Mouse (Mus musculus) liver, embryonic 14.5 days (tissue): ENCODE results near the gene Frmpd1. TPM values are rescaled to one million over a fixed set of nuclear protein-coding genes. Genes with fewer than 3 reads are reported as not detected.

Experiments
- ATAC-seq: fragments of 200-750 bp; cut with Nextera tagmentation; 2 replicates; pipeline ENCODE4 v1.8.0; 2017; ENCODE audit warnings: moderate number of reproducible peaks, mild to moderate bottlenecking, moderate library complexity; ENCODE audit not compliant: insufficient read depth
- DNase-seq, 3 experiments: peaks; one replicate each; pipeline ENCODE4 v3.0.0-alpha.2; 2012 to 2013; ENCODE audit warnings: low read depth in 3 of 3, low spot score in 3 of 3
- H3K27ac ChIP-seq: fragments of 300-500 bp; sonication (generic); 2 replicates; pipeline ENCODE4 v1.5.1; 2014; ENCODE audit warnings: moderate library complexity, mild to moderate bottlenecking, control low read depth, inconsistent platforms
- H3K27me3 ChIP-seq: fragments of 300-500 bp; sonication (generic); 2 replicates; pipeline ENCODE4 v1.6.1; 2014; ENCODE audit warnings: mild to moderate bottlenecking, low read length, moderate library complexity; ENCODE audit not compliant: control insufficient read depth, insufficient read depth
- H3K36me3 ChIP-seq: fragments of 300-500 bp; sonication (generic); replicated peaks from 2 replicates; pipeline ENCODE4 v1.6.1; 2014; ENCODE audit warnings: low read depth; ENCODE audit not compliant: control insufficient read depth, insufficient read depth
- H3K4me1 ChIP-seq, 2 experiments: fragments of 200-500 bp in 1 of 2; fragments of 300-500 bp in 1 of 2; sonication (generic) in 1 of 2; replicated peaks; 2 replicates each; pipeline ENCODE4 v1.6.1; 2012 to 2014; ENCODE audit warnings: antibody characterized with exemption in 1 of 2, inconsistent platforms in 1 of 2, low read length in 1 of 2; ENCODE audit not compliant: control insufficient read depth in 2 of 2, insufficient read depth in 2 of 2
- H3K4me2 ChIP-seq: fragments of 300-500 bp; sonication (generic); 2 replicates; pipeline ENCODE4 v1.6.1; 2014; ENCODE audit warnings: low read depth, mild to moderate bottlenecking, control low read depth, moderate library complexity
- H3K4me3 ChIP-seq, 2 experiments: fragments of 200-500 bp in 1 of 2; fragments of 300-500 bp in 1 of 2; sonication (generic) in 1 of 2; 2 replicates each; pipeline ENCODE4 v1.5.1; 2012 to 2014; ENCODE audit warnings: low read depth in 2 of 2, low read length in 2 of 2, mild to moderate bottlenecking in 2 of 2, control low read depth in 1 of 2, inconsistent platforms in 1 of 2, moderate library complexity in 1 of 2; ENCODE audit not compliant: insufficient read depth in 1 of 2
- H3K9ac ChIP-seq: fragments of 300-500 bp; sonication (generic); replicated peaks from 2 replicates; pipeline ENCODE4 v1.6.1; 2014; ENCODE audit warnings: mild to moderate bottlenecking, control low read depth, moderate library complexity
- H3K9me3 ChIP-seq: fragments of 300-500 bp; sonication (generic); 2 replicates; pipeline ENCODE4 v1.6.1; 2016; ENCODE audit warnings: low read length, mixed read lengths; ENCODE audit not compliant: control insufficient read depth
- CTCF ChIP-seq: IDR thresholded peaks from 2 replicates; pipeline ENCODE4 v1.5.1; 2016; ENCODE audit warnings: antibody characterized with exemption, low read depth, control low read depth
- EP300 ChIP-seq: IDR thresholded peaks from 2 replicates; pipeline ENCODE4 v1.6.1; 2016; ENCODE audit warnings: antibody characterized with exemption, low read depth
- WGBS: fragments of 180-500 bp; shearing (Covaris S2); extraction: QIAGEN DNeasy Blood & Tissue Kit; methylation state at CpG from one replicate; pipeline ENCODE4 v1.1.7; 2014; ENCODE audit not compliant: insufficient replicate concordance; 5-methylcytosine and 5-hydroxymethylcytosine counted together
- polyA plus RNA-seq, 2 experiments: library from polyadenylated mRNA; depleted of rRNA in 1 of 2; stranded (reverse) in 1 of 2; unstranded in 1 of 2; fragments of >200 nt; fragmentation: Nextera tagmentation in 1 of 2; extraction: Ambion mirVana in 1 of 2; gene quantifications; 2 replicates each; pipeline versions ENCODE4 v1.2.1 to v1.2.3; 2012 to 2014

Gene Frmpd1
- polyA plus RNA-seq, 2 experiments: 0.16 to 0.28 TPM

DNA sequence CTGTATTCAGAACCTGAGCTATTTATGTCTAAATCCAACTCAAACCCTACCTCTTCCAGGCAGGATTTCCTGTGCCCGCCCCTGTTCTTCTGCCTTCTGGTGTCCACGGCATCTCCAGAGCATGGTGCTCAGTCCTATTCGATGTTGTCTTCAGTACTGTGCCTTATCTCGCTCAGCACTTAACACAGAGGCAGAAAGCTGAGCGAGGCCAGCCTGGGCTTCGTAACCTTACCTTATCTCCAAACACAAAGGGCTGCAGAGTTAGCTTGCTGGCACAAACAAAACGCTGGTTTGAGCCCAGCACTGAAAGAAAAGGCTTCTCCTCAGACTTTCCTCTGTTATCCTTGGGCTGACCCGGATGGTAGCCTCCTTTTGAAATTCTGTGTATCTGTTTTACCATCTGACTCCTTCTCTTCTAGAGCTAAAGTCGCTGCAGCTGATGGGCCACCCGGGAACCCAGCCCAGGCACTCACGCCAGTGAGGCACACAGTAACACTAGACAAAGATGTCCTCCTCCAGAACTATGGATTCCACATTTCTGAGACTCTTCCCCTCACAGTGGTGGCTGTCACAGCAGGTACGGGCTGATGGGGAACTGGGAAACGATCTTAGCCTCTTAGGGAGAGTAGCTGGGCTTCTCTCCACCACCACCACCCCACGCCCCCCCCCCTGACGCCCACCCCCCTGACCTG lies 58.7 kb downstream of the Frmpd1 start:
- no peaks in the 10 kb centered on the region for H3K9me3 ChIP-seq
- peak; percentile 63 for TF ChIP-seq EP300
- TF ChIP-seq CTCF: no peak
- DNase-seq (peak; percentile 23 to 50 (median 49)), ATAC-seq (peak; percentile 92)
- H3K27me3 ChIP-seq: no peaks in the 10 kb centered on the region
- no peak overlapping the region for H3K27ac ChIP-seq
- H3K4me1 ChIP-seq: peaks cover 2 to 16% of the 10 kb centered on the region in 2 experiments; a peak in 3 of 4 replicates
- H3K9ac ChIP-seq: no peak overlapping the region
- H3K4me3 ChIP-seq: no peak overlapping the region
- WGBS: 13% methylated on average over 15 of the region's 15 CpGs
- no peaks in the 10 kb centered on the region for H3K36me3 ChIP-seq
- peak overlapping the region; percentile 48 for H3K4me2 ChIP-seq

GRCm38 (mm10) chr4:45251265-45251664 lies 66.6 kb downstream of the Frmpd1 start:
- no peaks in the 10 kb centered on the region for H3K36me3 ChIP-seq
- H3K9ac ChIP-seq: no peak overlapping the region
- no peak for ATAC-seq
- DNase-seq: no peak
- WGBS: 81% methylated on average over 8 of the region's 8 CpGs
- TF ChIP-seq CTCF (no peak), EP300 (no peak)
- no peak overlapping the region for H3K27ac ChIP-seq
- H3K4me1 ChIP-seq: no peaks in the 10 kb centered on the region
- no peak overlapping the region for H3K4me2 ChIP-seq
- no peaks in the 10 kb centered on the region for H3K27me3 ChIP-seq
- no peaks in the 10 kb centered on the region for H3K9me3 ChIP-seq
- no peak overlapping the region for H3K4me3 ChIP-seq

- Histone ChIP-seq H3K36me3 (no peaks in the 10 kb centered on the region), H3K4me1 (no peaks in the 10 kb centered on the region), H3K27me3 (no peaks in the 10 kb centered on the region), H3K4me3 (no peak overlapping the region), H3K27ac (no peak overlapping the region), H3K9me3 (no peaks in the 10 kb centered on the region), H3K4me2 (no peak overlapping the region), H3K9ac (no peak overlapping the region)
- ATAC-seq (no peak), DNase-seq (no peak)
- 52% methylated on average over 9 of the region's 9 CpGs for WGBS
- TF ChIP-seq CTCF (no peak), EP300 (no peak)
Observed at GRCm38 (mm10) chr4:45252861-45253262, 68.2 kb downstream of the Frmpd1 start.

DNA sequence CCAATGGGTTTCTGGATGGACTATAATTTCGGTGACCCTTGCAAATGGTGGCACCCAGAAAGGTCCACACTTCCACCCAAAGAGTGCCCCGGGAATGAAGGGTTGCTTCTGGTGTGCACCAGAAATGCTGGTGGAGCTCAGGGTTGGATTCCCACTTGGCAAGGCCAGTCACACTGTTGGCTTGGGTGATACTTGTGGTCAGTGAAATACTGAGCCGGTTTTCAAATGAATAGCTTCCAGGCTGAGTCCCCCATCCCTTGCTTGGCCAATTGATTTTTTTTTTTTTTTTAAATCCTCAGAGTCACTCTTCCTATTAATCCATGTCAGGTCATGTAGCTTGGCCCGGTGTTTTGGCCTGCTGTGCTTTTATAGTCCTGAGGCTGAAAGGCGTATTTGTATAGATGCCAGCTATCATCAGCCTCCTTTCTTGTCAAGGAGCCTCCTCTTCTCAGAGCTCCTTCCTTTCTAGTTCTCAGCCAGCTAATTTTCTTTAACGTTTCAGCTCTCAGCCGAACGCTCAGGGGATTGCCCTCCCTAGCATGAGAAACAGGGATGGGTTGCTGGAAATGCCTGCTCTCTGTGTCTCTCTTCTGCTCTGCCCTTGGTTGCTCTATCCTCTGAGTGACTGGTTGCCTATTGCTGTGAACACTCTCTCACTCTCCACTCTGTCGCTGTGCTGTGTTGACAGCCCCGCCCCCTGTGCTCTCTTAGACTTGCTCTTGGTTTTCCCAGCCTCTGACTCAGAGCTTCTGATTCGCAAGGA lies 69.3 kb downstream of the Frmpd1 start:
- 53% methylated on average over 11 of the region's 11 CpGs for WGBS

GRCm38 (mm10) chr4:45259232-45259832 lies 74.7 kb downstream of the Frmpd1 start:
- Histone ChIP-seq H3K36me3 (no peaks in the 10 kb centered on the region), H3K4me3 (no peak overlapping the region), H3K27me3 (no peaks in the 10 kb centered on the region), H3K9me3 (no peaks in the 10 kb centered on the region), H3K27ac (no peak overlapping the region), H3K4me1 (no peaks in the 10 kb centered on the region), H3K9ac (no peak overlapping the region), H3K4me2 (no peak overlapping the region)
- ATAC-seq: no peak
- 56% methylated on average over 4 of the region's 4 CpGs for WGBS
- TF ChIP-seq EP300 (no peak), CTCF (no peak)
- DNase-seq: no peak

More for the DNA sequence above, 69.3 kb downstream of the Frmpd1 start:
- no peak for TF ChIP-seq EP300
- no peak for TF ChIP-seq CTCF
- no peaks in the 10 kb centered on the region for H3K36me3 ChIP-seq
- H3K27me3 ChIP-seq: no peaks in the 10 kb centered on the region
- H3K9me3 ChIP-seq: no peaks in the 10 kb centered on the region
- ATAC-seq (no peak), DNase-seq (no peak)
- no peak overlapping the region for H3K9ac ChIP-seq
- no peak overlapping the region for H3K27ac ChIP-seq
- H3K4me3 ChIP-seq: no peak overlapping the region
- H3K4me2 ChIP-seq: no peak overlapping the region
- no peaks in the 10 kb centered on the region for H3K4me1 ChIP-seq
